Comparison of ENCODE assay signal across 8 mouse cellular contexts in genomic region chr16:19760505-19761496, GRCm38 (mm10). TPM values are rescaled to one million over a fixed set of nuclear protein-coding genes. Genes with fewer than 3 reads are reported as not detected.
DNase-seq lines count a peak whose midpoint lies in the region; ATAC-seq and TF ChIP-seq lines count a peak whose summit lies in the region.

No protein-coding gene starts in this region.

- no peaks in the 10 kb centered on the region for H3K9me3 ChIP-seq in ES-E14 (ENCODE audit: control insufficient read depth, insufficient read depth, low read depth, low read length)
- no peaks in the 10 kb centered on the region for H3K9me3 ChIP-seq in embryonic facial prominence, embryonic 14.5 days (ENCODE audit: control insufficient read depth, low read length)
- H3K9me3 ChIP-seq in hindbrain, embryonic 12.5 days (replicated peaks) = no peaks in the 10 kb centered on the region
- no peaks in the 10 kb centered on the region for H3K9me3 ChIP-seq in liver, embryonic 12.5 days (replicated peaks)

- 0 out of 4 replicates have a peak, but pooled peaks cover 0 to 2% of the 10 kb centered on the region in 2 experiments for H3K4me1 ChIP-seq in ES-E14 (ENCODE audit: control insufficient read depth in 2 of 2, insufficient read depth in 2 of 2, low read length in 2 of 2, poor library complexity in 1 of 2)
- peaks cover 7% of the 10 kb centered on the region for H3K4me1 ChIP-seq in embryonic facial prominence, embryonic 14.5 days (ENCODE audit: control insufficient read depth, insufficient read depth, low read length)
- peaks cover 11% of the 10 kb centered on the region for H3K4me1 ChIP-seq in hindbrain, embryonic 12.5 days
- no peaks in the 10 kb centered on the region for H3K4me1 ChIP-seq in liver, embryonic 12.5 days
- H3K4me1 ChIP-seq in thymus, adult 2 months (replicated peaks; ENCODE audit: control insufficient read depth, insufficient read depth, low read length) = peaks cover 4% of the 10 kb centered on the region

- 0 out of 2 replicates have a peak, but pooled peaks have one; percentile 11 for TF ChIP-seq POLR2A in thymus, adult 2 months (IDR thresholded peaks at IDR 0.05; ENCODE audit: control insufficient read depth, extremely low read depth, insufficient read depth, low read length, poor library complexity)

- in situ Hi-C loops in ES-E14 (cut with MboI; ENCODE audit: low sequenced_read_pairs in 2 of 2, unreplicated experiment in 2 of 2) = no loop called here

- peak overlapping the region; percentile 75 for H3K9ac ChIP-seq in ES-E14 (ENCODE audit: insufficient read depth, low read depth, low read length, poor library complexity, severe bottlenecking)
- H3K9ac ChIP-seq in embryonic facial prominence, embryonic 14.5 days (ENCODE audit: low read depth, low read length) = peak overlapping the region; percentile 81
- H3K9ac ChIP-seq in hindbrain, embryonic 12.5 days = peak overlapping the region; percentile 91
- peak overlapping the region; percentile 51 for H3K9ac ChIP-seq in liver, embryonic 12.5 days

- no peaks in the 10 kb centered on the region for H3K27me3 ChIP-seq in embryonic facial prominence, embryonic 14.5 days (replicated peaks; ENCODE audit: control insufficient read depth, insufficient read depth, low read length)
- no peaks in the 10 kb centered on the region for H3K27me3 ChIP-seq in hindbrain, embryonic 12.5 days
- H3K27me3 ChIP-seq in liver, embryonic 12.5 days (replicated peaks) = peaks cover 25% of the 10 kb centered on the region
- H3K27me3 ChIP-seq in thymus, adult 2 months (ENCODE audit: control insufficient read depth, insufficient read depth, low read length) = no peaks in the 10 kb centered on the region

- peak; percentile 3 to 5 for DNase-seq in frontal cortex, postnatal 14 days (ENCODE audit: low spot score in 2 of 2)
- no peak for DNase-seq in ES-E14 (ENCODE audit: low read depth, low spot score)
- peak; percentile 52 for DNase-seq in embryonic facial prominence, embryonic 14.5 days (ENCODE audit: low spot score)
- DNase-seq in naive thymus-derived CD4-positive, alpha-beta T cell, adult 2 months (ENCODE audit: low read depth) = peak; percentile 45
- peak; percentile 47 for DNase-seq in thymus, adult 2 months

- TF ChIP-seq CTCF in thymus, adult 2 months (IDR thresholded peaks at IDR 0.05; ENCODE audit: borderline replicate concordance, control insufficient read depth, extremely low read depth, insufficient read depth, low read length, poor library complexity) = no peak

- peak overlapping the region; percentile 64 to 74 for H3K4me3 ChIP-seq in ES-E14 (ENCODE audit: insufficient read depth in 1 of 2, low read depth in 1 of 2, low read length in 2 of 2, poor library complexity in 1 of 2, severe bottlenecking in 1 of 2)
- H3K4me3 ChIP-seq in embryonic facial prominence, embryonic 14.5 days (ENCODE audit: low read depth, low read length) = peak overlapping the region; percentile 56
- peak overlapping the region; percentile 77 for H3K4me3 ChIP-seq in hindbrain, embryonic 12.5 days
- peak overlapping the region; percentile 50 for H3K4me3 ChIP-seq in liver, embryonic 12.5 days
- peak overlapping the region; percentile 79 for H3K4me3 ChIP-seq in thymus, adult 2 months (ENCODE audit: control insufficient read depth, insufficient read depth, low read length)

- H3K27ac ChIP-seq in ES-E14 (ENCODE audit: insufficient read depth, low read depth, low read length, poor library complexity, severe bottlenecking) = 0 out of 2 replicates have a peak overlapping the region, but pooled peaks have one; percentile 18
- H3K27ac ChIP-seq in embryonic facial prominence, embryonic 14.5 days (replicated peaks; ENCODE audit: low read depth, low read length) = peak overlapping the region; percentile 84
- H3K27ac ChIP-seq in hindbrain, embryonic 12.5 days = peak overlapping the region; percentile 93
- peak overlapping the region; percentile 17; the same call in 1 of the 2 replicates for H3K27ac ChIP-seq in liver, embryonic 12.5 days
- no peak overlapping the region for H3K27ac ChIP-seq in thymus, adult 2 months (ENCODE audit: control insufficient read depth, insufficient read depth, low read length)

- peaks cover 2% of the 10 kb centered on the region; the same call in 1 of the 2 replicates for H3K36me3 ChIP-seq in ES-E14 (ENCODE audit: control insufficient read depth, insufficient read depth, low read length, poor library complexity, severe bottlenecking)
- H3K36me3 ChIP-seq in embryonic facial prominence, embryonic 14.5 days (ENCODE audit: control insufficient read depth, insufficient read depth, low read length) = peaks cover 12% of the 10 kb centered on the region
- H3K36me3 ChIP-seq in hindbrain, embryonic 12.5 days = peaks cover 14% of the 10 kb centered on the region
- H3K36me3 ChIP-seq in liver, embryonic 12.5 days = no peaks in the 10 kb centered on the region
- H3K36me3 ChIP-seq in thymus, adult 2 months (ENCODE audit: control insufficient read depth, insufficient read depth, low read length) = no peaks in the 10 kb centered on the region

- WGBS in embryonic facial prominence, embryonic 14.5 days = under 1% methylated on average over 56 of the region's 61 CpGs
- WGBS in hindbrain, embryonic 12.5 days = under 1% methylated on average over 61 of the region's 61 CpGs
- WGBS in liver, embryonic 12.5 days (ENCODE audit: insufficient replicate concordance) = under 1% methylated on average over 61 of the region's 61 CpGs
- 1% methylated on average over 61 of the region's 61 CpGs for WGBS in thymus, adult 2 months

- H3K4me2 ChIP-seq in embryonic facial prominence, embryonic 14.5 days (ENCODE audit: low read depth, low read length) = peak overlapping the region; percentile 72
- H3K4me2 ChIP-seq in hindbrain, embryonic 12.5 days (replicated peaks) = peak overlapping the region; percentile 67
- peak overlapping the region; percentile 67 for H3K4me2 ChIP-seq in liver, embryonic 12.5 days

- no peak for ATAC-seq in frontal cortex, adult (ENCODE audit: low TSS enrichment)
- peak; percentile 80 for ATAC-seq in embryonic facial prominence, embryonic 14.5 days (ENCODE audit: low read depth)
- ATAC-seq in hindbrain, embryonic 12.5 days (ENCODE audit: low FRiP score) = peak; percentile 86
- ATAC-seq in liver, embryonic 12.5 days = peak; percentile 47

TF ChIP-seq in ES-E14, 5 proteins besides CTCF, POLR2A, EP300 and RAD21:
- TF ChIP-seq ZNF384 (IDR thresholded peaks at IDR 0.05; ENCODE audit: low read depth, low read length) = no peak
- no peak for TF ChIP-seq ZC3H11A (IDR thresholded peaks at IDR 0.05; ENCODE audit: borderline replicate concordance, low read depth, low read length)
- TF ChIP-seq CHD2 (IDR thresholded peaks at IDR 0.05; ENCODE audit: low read depth, low read length) = no peak
- TF ChIP-seq HCFC1 (IDR thresholded peaks at IDR 0.05; ENCODE audit: borderline replicate concordance, insufficient read depth, low read length) = no peak
- TF ChIP-seq MAFK (IDR thresholded peaks at IDR 0.05; ENCODE audit: insufficient read depth, low read depth, low read length) = no peak

RNA-seq across cellular contexts. Expression of gene B3gnt5, which starts 0.8 kb away (rescaled TPM):
- total RNA-seq in ES-E14 (2012; rRNA removed) = 17.2 and 17.8 TPM in 2 replicates
- polyA plus RNA-seq in embryonic facial prominence, embryonic 14.5 days (2014; fragmentation: Nextera tagmentation; extraction: Ambion mirVana) = 17.5 and 19.8 TPM in 2 replicates
- 48.3 and 51.1 TPM in 2 replicates for polyA plus RNA-seq in hindbrain, embryonic 12.5 days (2016; fragmentation: Nextera tagmentation; extraction: Ambion mirVana)
- polyA plus RNA-seq in liver, embryonic 12.5 days (2016; fragmentation: Nextera tagmentation; extraction: Ambion mirVana) = 1.9 and 3.0 TPM in 2 replicates
- polyA plus RNA-seq in thymus, adult 2 months (2012; rRNA removed) = 2.0 and 2.1 TPM in 2 replicates

RNA-seq across cellular contexts. Expression of gene Lamp3, which starts 54.6 kb away (rescaled TPM):
- 0.09 TPM in 1 of 2 replicates, not detected in the other for total RNA-seq in ES-E14 (2012; rRNA removed)
- polyA plus RNA-seq in embryonic facial prominence, embryonic 14.5 days (2014; fragmentation: Nextera tagmentation; extraction: Ambion mirVana) = 0.08 TPM in 1 of 2 replicates, not detected in the other
- polyA plus RNA-seq in hindbrain, embryonic 12.5 days (2016; fragmentation: Nextera tagmentation; extraction: Ambion mirVana) = not detected in 2 replicates
- not detected in 2 replicates for polyA plus RNA-seq in liver, embryonic 12.5 days (2016; fragmentation: Nextera tagmentation; extraction: Ambion mirVana)
- polyA plus RNA-seq in thymus, adult 2 months (2012; rRNA removed) = 0.05 and 0.16 TPM in 2 replicates
